Mouse (Mus musculus): ENCODE data around the gene Ren1. TPM values are rescaled to one million over a fixed set of nuclear protein-coding genes. Genes with fewer than 3 reads are reported as not detected.

Ren1 gene
- total RNA-seq, 2 experiments from 2014 or later, result 3.1 to 6.9 TPM

DNA sequence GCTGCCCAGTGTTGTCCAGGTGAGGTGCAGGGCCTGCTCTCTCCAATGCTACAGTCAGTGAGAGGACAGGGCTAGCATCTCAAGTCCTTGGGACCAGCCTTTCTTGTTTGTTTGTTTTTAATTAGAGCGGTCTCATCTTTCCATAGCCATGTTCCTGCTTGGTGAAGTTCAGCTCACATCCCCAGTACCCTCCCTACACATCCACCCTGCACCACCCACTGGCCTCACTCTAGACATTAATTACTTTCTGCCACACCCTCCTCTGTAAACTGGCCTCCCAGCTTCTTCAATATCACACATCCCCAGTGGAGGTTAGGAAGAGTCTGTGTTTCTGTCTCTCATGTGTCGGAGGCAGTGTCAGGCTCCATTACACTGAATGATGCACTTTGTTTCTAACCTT lies 6.0 kb upstream of the Ren1 start:
- DNase-seq, result no peak

DNA sequence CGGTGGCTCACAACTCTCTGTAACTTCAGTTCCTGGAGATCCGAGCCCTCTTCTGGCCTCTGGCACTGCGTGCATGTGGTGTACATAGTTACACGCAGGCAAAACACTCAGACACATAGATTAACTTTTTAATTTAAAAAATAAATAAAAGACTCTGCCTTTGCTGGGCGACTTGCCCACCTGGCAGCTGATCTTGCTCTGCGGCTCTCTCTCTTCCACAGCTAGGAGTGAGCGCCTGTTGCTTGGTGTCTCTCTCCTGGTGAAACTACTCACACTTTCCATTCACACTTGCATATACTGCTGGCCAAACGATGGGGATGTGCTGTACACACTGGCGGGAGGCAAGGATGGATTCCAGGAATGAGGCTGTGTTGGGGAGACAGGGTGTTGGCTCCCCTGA lies 3.8 kb upstream of the Ren1 start:
- no peak for DNase-seq

DNA sequence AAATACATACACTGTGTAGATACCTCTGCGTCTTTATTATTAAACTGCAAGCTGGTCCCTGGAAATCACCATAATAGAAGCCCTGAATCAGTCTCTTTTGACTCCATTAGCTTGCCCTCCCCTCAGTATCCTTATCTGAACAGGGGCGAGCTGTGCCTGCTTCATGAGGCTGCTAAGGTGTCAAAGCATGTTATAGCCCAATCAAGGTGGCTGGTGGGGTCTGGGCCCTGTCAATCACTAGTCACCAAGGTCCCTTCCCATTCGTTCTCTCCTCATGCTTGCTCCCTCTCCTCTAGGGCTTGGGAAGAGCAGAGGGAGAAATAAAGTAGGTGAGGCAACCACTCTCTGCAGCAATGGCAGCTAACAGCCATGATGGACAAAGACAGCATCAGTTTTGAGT lies 3.1 kb upstream of the Ren1 start:
- DNase-seq, result no peak

DNA sequence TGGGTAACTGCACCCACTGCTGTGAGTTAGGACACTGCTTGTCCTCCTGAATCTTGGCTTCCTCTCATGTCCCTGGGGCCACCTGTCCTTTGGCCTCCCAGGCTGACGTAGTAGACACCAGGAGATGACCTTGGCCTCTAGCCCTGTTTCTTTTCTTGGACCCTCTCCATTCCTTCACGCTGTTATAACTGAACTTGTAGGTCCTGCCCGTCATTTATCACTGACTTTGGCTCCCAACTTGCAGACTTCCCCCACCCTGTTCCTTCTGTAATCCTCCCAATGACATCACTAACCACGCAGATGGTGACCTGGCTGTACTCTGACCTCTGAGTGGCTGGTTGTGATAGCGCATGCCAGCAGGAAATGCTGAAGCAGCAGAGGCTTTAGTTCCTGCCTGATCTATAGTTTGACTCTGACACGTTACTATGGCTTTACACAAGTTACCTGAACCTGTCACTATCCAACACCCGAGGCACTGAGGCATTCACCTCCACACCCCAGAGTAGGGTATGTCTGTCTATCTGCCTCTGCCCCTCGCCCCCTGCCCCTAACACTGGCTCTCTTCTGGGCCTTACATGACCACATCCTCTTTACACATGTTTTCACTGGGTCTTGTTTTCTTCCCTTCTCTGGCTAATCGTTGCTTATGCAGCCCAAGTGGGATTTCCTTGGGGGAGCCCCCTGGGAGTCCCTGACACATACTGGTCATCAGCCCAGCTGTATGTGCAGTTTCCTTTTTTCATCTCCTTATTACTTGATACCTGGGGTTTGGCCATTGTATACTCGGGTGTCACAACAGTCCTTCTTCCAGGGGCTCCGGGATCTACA lies 2.4 kb upstream of the Ren1 start:
- DNase-seq, result peak; percentile 55 to 57

DNA sequence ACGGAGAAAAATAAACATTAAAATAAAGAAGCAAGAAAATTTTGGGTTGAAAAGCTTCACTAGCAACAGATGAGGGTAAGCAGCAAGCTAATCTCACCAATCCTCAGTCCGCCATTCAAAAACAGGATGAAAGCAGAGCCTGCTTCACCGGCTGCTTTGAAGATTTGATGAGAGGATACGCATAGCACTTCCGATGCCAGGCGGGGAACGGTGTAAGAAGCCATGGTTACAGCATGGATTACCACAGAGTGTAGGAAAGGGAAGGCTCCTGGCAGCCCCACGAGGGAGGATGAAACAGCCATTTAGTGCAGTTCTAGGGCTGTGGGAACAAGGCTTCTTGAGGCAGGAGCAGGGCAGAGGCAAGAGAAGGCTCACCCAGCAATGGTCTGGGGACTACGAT lies 1.5 kb downstream of the Ren1 start:
- DNase-seq, result no peak

DNA sequence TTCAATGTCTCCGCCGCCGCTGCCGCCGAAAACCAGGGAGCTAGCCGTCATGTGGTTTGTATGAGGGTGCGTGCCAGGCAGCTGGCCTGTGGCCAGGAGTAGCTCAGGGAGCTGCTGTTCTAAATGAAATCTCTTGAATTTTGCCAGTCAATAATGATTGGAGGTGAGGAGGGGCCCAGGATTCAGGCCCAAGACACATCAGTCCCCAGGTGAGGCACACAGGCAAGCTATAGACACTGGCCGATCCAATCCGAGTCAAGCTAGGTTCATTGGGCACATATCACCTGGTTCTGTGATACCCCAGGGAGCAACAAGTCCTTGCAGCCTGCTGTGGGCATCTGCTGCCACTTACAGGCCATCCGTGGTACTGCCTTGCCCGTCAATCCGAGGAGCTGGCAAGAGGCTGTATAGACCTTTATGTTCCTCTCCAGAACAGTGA lies 3.1 kb downstream of the Ren1 start:
- peak; percentile 88 for DNase-seq

GRCm38 (mm10) chr1:133355469-133355868 lies 5.2 kb downstream of the Ren1 start:
- no peak for DNase-seq

- DNase-seq, result no peak
These were observed 5.6 kb downstream of the Ren1 start for GRCm38 (mm10) chr1:133355912-133356311.

- no peak for DNase-seq
These were observed 6.0 kb downstream of the Ren1 start for GRCm38 (mm10) chr1:133356330-133356729.

- no peak for DNase-seq
These were observed 10.7 kb downstream of the Ren1 start for GRCm38 (mm10) chr1:133361006-133361405.

DNA sequence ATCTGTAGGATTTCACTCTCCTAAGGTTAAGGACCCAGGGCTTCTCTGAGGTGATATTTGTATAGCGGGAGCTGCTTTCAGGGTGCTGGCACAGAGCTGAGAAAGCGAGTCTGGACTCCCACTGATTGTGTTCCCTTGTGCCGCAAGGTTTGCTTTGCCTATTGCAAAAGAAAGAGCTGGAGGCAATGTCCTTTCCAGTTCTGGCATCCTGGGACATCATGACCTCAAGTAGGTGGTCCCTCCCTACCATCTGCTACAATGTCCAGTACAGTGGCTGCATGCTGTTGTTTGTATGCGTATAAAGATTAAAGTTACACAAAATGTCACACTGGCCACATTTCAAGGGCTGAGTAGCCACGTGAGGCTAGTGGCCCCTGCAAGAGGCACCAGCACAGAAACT lies 11.8 kb downstream of the Ren1 start:
- DNase-seq, result no peak

DNA sequence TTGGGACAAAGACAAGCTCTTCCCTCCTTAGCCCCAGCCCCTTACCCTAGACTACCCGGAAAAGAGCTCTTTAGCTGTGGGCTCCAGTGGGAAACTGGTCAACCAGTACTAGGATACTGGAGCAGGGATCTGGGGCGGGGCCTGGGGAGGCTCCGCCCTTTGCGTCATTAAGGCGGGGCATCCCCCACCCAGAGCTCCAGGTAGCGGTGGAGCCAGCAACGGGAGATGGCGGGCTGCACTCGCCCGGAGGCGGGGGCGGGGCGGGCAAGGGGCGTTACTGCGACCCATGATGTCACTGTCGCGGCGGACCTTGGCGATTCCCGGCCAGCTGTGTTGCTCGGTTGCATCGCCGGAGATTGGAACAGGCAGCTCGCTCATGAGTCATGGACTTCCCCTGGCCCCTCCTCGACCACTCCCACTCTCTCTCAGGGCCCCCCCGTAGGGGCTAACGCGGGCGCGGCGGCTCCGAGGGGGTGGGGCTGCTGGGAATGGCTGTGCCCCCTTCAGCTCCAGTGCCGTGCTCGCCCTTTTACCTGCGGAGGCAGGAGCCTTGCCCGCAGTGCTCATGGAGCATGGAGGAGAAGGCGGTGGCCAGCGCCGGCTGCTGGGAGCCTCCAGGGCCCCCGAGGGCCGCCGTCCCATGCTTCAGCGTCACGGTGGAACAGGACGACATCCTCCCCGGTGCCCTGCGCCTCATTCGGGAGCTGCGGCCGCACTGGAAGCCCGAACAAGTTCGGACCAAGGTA lies 13.1 kb downstream of the Ren1 start, which contains the start of gene Etnk2:
Etnk2 (plus strand) TSS at position 297 of the 746 bp plus-strand sequence.
- peak; percentile 92 to 94 for DNase-seq

- DNase-seq, result peak in 1 of 2 experiments; percentile 52
These were observed 13.8 kb downstream of the Ren1 start for GRCm38 (mm10) chr1:133364022-133364630.

- DNase-seq, result no peak
These were observed 14.6 kb downstream of the Ren1 start for GRCm38 (mm10) chr1:133364890-133365289.

DNA sequence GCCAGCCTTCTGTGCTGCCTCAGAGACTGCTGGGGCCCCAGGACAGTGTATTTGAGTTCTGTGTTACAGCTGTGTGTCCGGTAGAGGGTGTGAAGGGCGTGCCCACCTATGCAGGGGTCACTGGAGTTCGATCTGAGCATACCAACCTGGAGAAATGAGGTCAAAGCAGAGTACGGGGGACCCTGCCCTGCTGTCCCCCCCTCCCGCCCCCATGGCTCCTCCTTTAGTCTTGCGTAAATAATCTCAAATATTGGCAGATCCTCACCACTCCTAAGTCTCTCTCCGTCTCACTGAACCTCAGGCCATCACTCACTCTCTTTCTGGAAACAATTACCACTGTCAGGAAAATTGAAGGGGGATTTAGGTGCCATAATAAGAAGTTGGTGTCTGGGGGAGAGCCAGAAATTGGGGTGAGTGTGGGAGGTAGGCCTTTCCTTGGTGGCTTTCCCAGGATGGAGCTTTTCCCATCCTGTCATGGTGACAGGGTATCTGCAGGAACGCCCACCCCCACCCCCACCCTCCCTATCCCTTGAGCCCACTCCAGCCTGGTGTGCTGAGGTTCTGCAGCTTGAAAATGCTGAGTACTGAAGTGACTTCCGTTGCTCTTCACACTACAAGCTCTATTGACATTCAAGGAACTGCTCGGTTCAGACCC lies 16.8 kb downstream of the Ren1 start:
- DNase-seq, result no peak

GRCm38 (mm10) chr1:133367606-133368488 lies 17.5 kb downstream of the Ren1 start:
- DNase-seq, result peak; percentile 65 to 72

DNA sequence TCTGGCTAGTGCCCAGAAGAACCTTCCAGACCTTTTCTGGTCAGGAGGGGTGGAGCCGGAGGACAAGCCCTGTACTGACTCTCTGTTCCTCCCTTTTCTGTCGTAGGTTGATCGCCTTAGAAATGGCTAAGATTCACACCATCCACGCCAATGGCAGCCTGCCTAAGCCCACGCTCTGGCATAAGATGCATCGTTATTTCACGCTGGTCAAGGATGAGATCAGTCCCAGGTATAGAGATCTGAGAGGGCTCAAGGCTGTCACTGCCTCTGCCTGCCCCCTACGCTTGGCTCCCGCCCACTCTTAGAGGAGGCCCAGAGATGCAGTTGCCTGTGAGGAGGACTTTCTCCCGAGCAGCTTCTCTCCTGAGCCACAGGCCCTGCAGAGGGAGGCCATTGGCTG lies 18.3 kb downstream of the Ren1 start:
- DNase-seq, result peak; percentile 34 to 48

- no peak for DNase-seq
These were observed 20.0 kb downstream of the Ren1 start for GRCm38 (mm10) chr1:133370352-133370751.

DNA sequence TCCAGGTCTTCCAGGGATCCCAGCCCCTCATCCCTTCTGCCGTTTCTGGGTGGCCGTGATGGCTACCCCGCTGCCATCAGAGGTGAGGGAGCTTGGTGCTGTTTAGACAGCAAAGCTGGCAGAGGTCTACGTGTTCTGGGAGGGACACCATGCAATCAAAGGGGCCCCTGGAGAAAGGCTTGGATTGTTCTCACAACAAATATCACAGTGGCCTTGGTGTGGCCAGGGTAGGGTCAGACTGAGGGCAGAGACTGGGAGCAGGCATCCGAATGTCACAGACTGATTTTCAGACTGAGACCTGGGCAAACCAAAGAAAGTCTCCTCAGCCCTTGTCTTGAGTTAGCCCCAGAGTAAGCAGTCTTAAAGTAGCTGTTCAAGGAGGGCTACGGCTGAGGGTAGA lies 21.1 kb downstream of the Ren1 start:
- peak in 1 of 2 experiments; percentile 27 for DNase-seq

GRCm38 (mm10) chr1:133372113-133372512 lies 21.8 kb downstream of the Ren1 start:
- peak; percentile 68 to 74 for DNase-seq

- no peak for DNase-seq
These were observed 25.5 kb downstream of the Ren1 start for GRCm38 (mm10) chr1:133375696-133376346.

Measured in adrenal gland, postnatal 36 days (tissue).